In genomic region chr11:87763988-87764876, GRCm38 (mm10) we compare ENCODE assay signal across 8 mouse cellular contexts. TPM values are rescaled to one million over a fixed set of nuclear protein-coding genes. Genes with fewer than 3 reads are reported as not detected.
DNase-seq lines count a peak whose midpoint lies in the region; ATAC-seq and TF ChIP-seq lines count a peak whose summit lies in the region.

No protein-coding gene starts in this region.

- peak overlapping the region; percentile 51 for H3K4me3 ChIP-seq in heart, embryonic 12.5 days
- H3K4me3 ChIP-seq in MEL (ENCODE audit: control insufficient read depth in 1 of 2, insufficient read depth in 1 of 2, low read depth in 2 of 2, low read length in 2 of 2) = no peak overlapping the region
- peak overlapping the region; percentile 73 for H3K4me3 ChIP-seq in hindbrain, postnatal 0 days (ENCODE audit: low read length)
- H3K4me3 ChIP-seq in limb, embryonic 12.5 days (replicated peaks) = peak overlapping the region; percentile 55
- H3K4me3 ChIP-seq in neural tube, embryonic 12.5 days = peak overlapping the region; percentile 64

- DNase-seq in heart, postnatal 4 days = no peak
- no peak for DNase-seq in MEL (ENCODE audit: low read depth, low spot score)
- DNase-seq in embryo, embryonic 10 days (ENCODE audit: low spot score) = peak; percentile 20
- DNase-seq in hindbrain, postnatal 0 days (ENCODE audit: low spot score) = peak; percentile 58

- no peaks in the 10 kb centered on the region for H3K9me3 ChIP-seq in heart, embryonic 12.5 days (replicated peaks)
- H3K9me3 ChIP-seq in MEL (replicated peaks; ENCODE audit: insufficient read depth, low read length) = no peaks in the 10 kb centered on the region
- H3K9me3 ChIP-seq in hindbrain, postnatal 0 days (ENCODE audit: low read length) = no peaks in the 10 kb centered on the region
- no peaks in the 10 kb centered on the region for H3K9me3 ChIP-seq in limb, embryonic 12.5 days
- no peaks in the 10 kb centered on the region for H3K9me3 ChIP-seq in neural tube, embryonic 12.5 days

- H3K36me3 ChIP-seq in heart, embryonic 12.5 days = no peaks in the 10 kb centered on the region
- H3K36me3 ChIP-seq in MEL (ENCODE audit: control insufficient read depth in 1 of 2, insufficient read depth in 2 of 2, low read length in 2 of 2) = no peaks in the 10 kb centered on the region
- H3K36me3 ChIP-seq in hindbrain, postnatal 0 days (ENCODE audit: insufficient read depth, low read length) = peaks cover 10% of the 10 kb centered on the region
- H3K36me3 ChIP-seq in limb, embryonic 12.5 days = no peaks in the 10 kb centered on the region
- no peaks in the 10 kb centered on the region for H3K36me3 ChIP-seq in neural tube, embryonic 12.5 days

- TF ChIP-seq POLR2A in MEL (IDR thresholded peaks at IDR 0.05; ENCODE audit: control insufficient read depth in 1 of 2, insufficient read depth in 1 of 2, low read depth in 1 of 2, low read length in 2 of 2, poor library complexity in 1 of 2) = no peak

- no peak overlapping the region for H3K27ac ChIP-seq in heart, embryonic 12.5 days (ENCODE audit: poor library complexity, severe bottlenecking)
- H3K27ac ChIP-seq in MEL (ENCODE audit: control insufficient read depth, low read depth, low read length) = no peak overlapping the region
- H3K27ac ChIP-seq in hindbrain, postnatal 0 days = peak overlapping the region; percentile 74
- H3K27ac ChIP-seq in limb, embryonic 12.5 days = no peak overlapping the region
- H3K27ac ChIP-seq in neural tube, embryonic 12.5 days = no peak overlapping the region

- H3K4me1 ChIP-seq in heart, embryonic 12.5 days (replicated peaks) = peaks cover 16% of the 10 kb centered on the region
- H3K4me1 ChIP-seq in MEL (ENCODE audit: control insufficient read depth in 1 of 2, insufficient read depth in 2 of 2, low read length in 2 of 2) = no peaks in the 10 kb centered on the region; a peak in 1 of 4 replicates
- H3K4me1 ChIP-seq in hindbrain, postnatal 0 days (ENCODE audit: insufficient read depth, low read length) = peaks cover 9% of the 10 kb centered on the region; the same call in 1 of the 2 replicates
- H3K4me1 ChIP-seq in limb, embryonic 12.5 days (replicated peaks) = peaks cover 22% of the 10 kb centered on the region
- H3K4me1 ChIP-seq in neural tube, embryonic 12.5 days = peaks cover 42% of the 10 kb centered on the region

- TF ChIP-seq CTCF in MEL (IDR thresholded peaks at IDR 0.05 in 2 of 3, conservative IDR thresholded peaks at IDR 0.05 in 1 of 3; ENCODE audit: control insufficient read depth in 1 of 3, insufficient read depth in 1 of 3, low read depth in 2 of 3, low read length in 3 of 3, poor library complexity in 1 of 3, severe bottlenecking in 1 of 3) = no peak
- TF ChIP-seq CTCF in hindbrain, postnatal 0 days (IDR thresholded peaks at IDR 0.05; ENCODE audit: low read depth) = no peak

- H3K4me2 ChIP-seq in heart, embryonic 12.5 days = peak overlapping the region; percentile 87
- peak overlapping the region; percentile 99 for H3K4me2 ChIP-seq in hindbrain, postnatal 0 days (ENCODE audit: low read depth, low read length)
- peak overlapping the region; percentile 98 for H3K4me2 ChIP-seq in limb, embryonic 12.5 days
- peak overlapping the region; percentile 96 for H3K4me2 ChIP-seq in neural tube, embryonic 12.5 days (replicated peaks)

- no peak for TF ChIP-seq RAD21 in MEL (IDR thresholded peaks at IDR 0.05; ENCODE audit: low read depth, low read length)

- 1% methylated on average over 65 of the region's 65 CpGs for WGBS in heart, embryonic 12.5 days
- under 1% methylated on average over 61 of the region's 65 CpGs for WGBS in hindbrain, postnatal 0 days
- WGBS in limb, embryonic 12.5 days = under 1% methylated on average over 65 of the region's 65 CpGs
- under 1% methylated on average over 65 of the region's 65 CpGs for WGBS in neural tube, embryonic 12.5 days

- no peak for TF ChIP-seq EP300 in MEL (IDR thresholded peaks at IDR 0.05; ENCODE audit: low read depth in 1 of 2, low read length in 2 of 2)

- 0 out of 2 replicates have a peak, but pooled peaks have one; percentile 24 for ATAC-seq in heart, embryonic 12.5 days (ENCODE audit: insufficient number of reproducible peaks, low FRiP score)
- peak; percentile 60 for ATAC-seq in hindbrain, postnatal 0 days
- 0 out of 2 replicates have a peak, but pooled peaks have one; percentile 34 for ATAC-seq in limb, embryonic 12.5 days (ENCODE audit: insufficient number of reproducible peaks, insufficient read depth, low FRiP score, low TSS enrichment, low read depth)
- ATAC-seq in neural tube, embryonic 12.5 days (ENCODE audit: low FRiP score, low read depth) = peak; percentile 51
- ATAC-seq in inflammation-experienced regulatory T-cells, adult 6 months = no peak

- no peaks in the 10 kb centered on the region for H3K79me2 ChIP-seq in MEL (ENCODE audit: control insufficient read depth, insufficient read depth, low read length, poor library complexity)

- H3K9ac ChIP-seq in heart, embryonic 12.5 days = peak overlapping the region; percentile 65
- H3K9ac ChIP-seq in MEL (ENCODE audit: control insufficient read depth, low read depth, low read length, poor library complexity, severe bottlenecking) = no peak overlapping the region
- H3K9ac ChIP-seq in hindbrain, postnatal 0 days (replicated peaks; ENCODE audit: low read length) = peak overlapping the region; percentile 66
- peak overlapping the region; percentile 62 for H3K9ac ChIP-seq in limb, embryonic 12.5 days (replicated peaks)
- H3K9ac ChIP-seq in neural tube, embryonic 12.5 days = peak overlapping the region; percentile 70

- peaks cover 94% of the 10 kb centered on the region for H3K27me3 ChIP-seq in heart, embryonic 12.5 days (replicated peaks)
- no peaks in the 10 kb centered on the region for H3K27me3 ChIP-seq in MEL (ENCODE audit: control insufficient read depth in 1 of 2, insufficient read depth in 2 of 2, low read length in 2 of 2)
- H3K27me3 ChIP-seq in hindbrain, postnatal 0 days (ENCODE audit: insufficient read depth, low read length) = no peaks in the 10 kb centered on the region
- peaks cover 92% of the 10 kb centered on the region for H3K27me3 ChIP-seq in limb, embryonic 12.5 days
- peaks cover 70% of the 10 kb centered on the region for H3K27me3 ChIP-seq in neural tube, embryonic 12.5 days (replicated peaks)

TF ChIP-seq in MEL, 35 proteins besides CTCF, POLR2A, EP300 and RAD21:
- TF ChIP-seq POLR2AphosphoS5 (IDR thresholded peaks at IDR 0.05; ENCODE audit: borderline replicate concordance, low read depth, low read length) (peak; percentile 92; the same call in 1 of the 2 replicates), MYB (IDR thresholded peaks at IDR 0.05; ENCODE audit: low read depth, low read length) (no peak), ZNF384 (IDR thresholded peaks at IDR 0.05; ENCODE audit: low read depth, low read length) (no peak), E2F4 (IDR thresholded peaks at IDR 0.05; ENCODE audit: borderline replicate concordance, low read depth, low read length) (no peak)

RNA-seq across cellular contexts. Expression of gene Tspoap1, which starts 3.9 kb away (rescaled TPM):
- 0.21 and 0.78 TPM in 2 replicates for polyA plus RNA-seq in heart, embryonic 12.5 days (2016; fragmentation: Nextera tagmentation; extraction: Ambion mirVana)
- under 1 TPM in 1 of 2 experiments, not detected in 1; 0.07 TPM for total RNA-seq in heart, postnatal 4 days (2021)
- total RNA-seq in MEL (2012; rRNA removed) = 3.7 and 5.2 TPM in 2 replicates
- polyA plus RNA-seq in MEL (2012; ENCODE audit: insufficient read depth in 1 of 2, insufficient read length in 2 of 2, low read depth in 1 of 2, low replicate concordance in 2 of 2, missing spikeins in 1 of 2) = 1 to 10 TPM in 1 of 2 experiments, not detected in 1; 8.6 TPM
- 103 and 137 TPM in 2 replicates for total RNA-seq in hindbrain, postnatal 0 days (2014; rRNA removed)
- 33.2 and 35.6 TPM in 2 replicates for polyA plus RNA-seq in hindbrain, postnatal 0 days (2015; fragmentation: Nextera tagmentation; extraction: Ambion mirVana)
- polyA plus RNA-seq in limb, embryonic 12.5 days (2016; fragmentation: Nextera tagmentation; extraction: Ambion mirVana) = 5.7 and 5.9 TPM in 2 replicates
- polyA plus RNA-seq in neural tube, embryonic 12.5 days (2016; fragmentation: Nextera tagmentation; extraction: Ambion mirVana) = 23.6 and 26.1 TPM in 2 replicates
- 1 to 10 TPM; 1.7 to 3.8 (median 3.4) TPM for polyA plus RNA-seq in inflammation-experienced regulatory T-cells, adult 6 months (2017; shearing (Covaris generic))

RNA-seq across cellular contexts. Expression of gene Supt4a, which starts 26.9 kb away (rescaled TPM):
- 99.6 and 101 TPM in 2 replicates for polyA plus RNA-seq in heart, embryonic 12.5 days (2016; fragmentation: Nextera tagmentation; extraction: Ambion mirVana)
- 10 to 100 TPM; 47.9 to 49.9 TPM for total RNA-seq in heart, postnatal 4 days (2021)
- 301 and 332 TPM in 2 replicates for total RNA-seq in MEL (2012; rRNA removed)
- 100 to 1,000 TPM in 1 of 2 experiments, not detected in 1; 223 TPM for polyA plus RNA-seq in MEL (2012; ENCODE audit: insufficient read depth in 1 of 2, insufficient read length in 2 of 2, low read depth in 1 of 2, low replicate concordance in 2 of 2, missing spikeins in 1 of 2)
- total RNA-seq in hindbrain, postnatal 0 days (2014; rRNA removed) = 60.7 and 63.5 TPM in 2 replicates
- polyA plus RNA-seq in hindbrain, postnatal 0 days (2015; fragmentation: Nextera tagmentation; extraction: Ambion mirVana) = 125 and 135 TPM in 2 replicates
- 167 TPM in 2 replicates for polyA plus RNA-seq in limb, embryonic 12.5 days (2016; fragmentation: Nextera tagmentation; extraction: Ambion mirVana)
- polyA plus RNA-seq in neural tube, embryonic 12.5 days (2016; fragmentation: Nextera tagmentation; extraction: Ambion mirVana) = 149 TPM in 2 replicates
- 100 to 1,000 TPM; 357 to 377 (median 371) TPM for polyA plus RNA-seq in inflammation-experienced regulatory T-cells, adult 6 months (2017; shearing (Covaris generic))

RNA-seq across cellular contexts. Expression of gene Mpo, which starts 29.1 kb away (rescaled TPM):
- 2.8 and 6.7 TPM in 2 replicates for polyA plus RNA-seq in heart, embryonic 12.5 days (2016; fragmentation: Nextera tagmentation; extraction: Ambion mirVana)
- under 1 TPM; 0.14 to 0.33 TPM for total RNA-seq in heart, postnatal 4 days (2021)
- not detected in 2 replicates for total RNA-seq in MEL (2012; rRNA removed)
- polyA plus RNA-seq in MEL (2012; ENCODE audit: insufficient read depth in 1 of 2, insufficient read length in 2 of 2, low read depth in 1 of 2, low replicate concordance in 2 of 2, missing spikeins in 1 of 2) = under 1 TPM in 1 of 2 experiments, not detected in 1; 0.13 TPM
- 0.37 TPM in 1 of 2 replicates, not detected in the other for total RNA-seq in hindbrain, postnatal 0 days (2014; rRNA removed)
- 0.10 and 0.55 TPM in 2 replicates for polyA plus RNA-seq in hindbrain, postnatal 0 days (2015; fragmentation: Nextera tagmentation; extraction: Ambion mirVana)
- 1.7 and 2.6 TPM in 2 replicates for polyA plus RNA-seq in limb, embryonic 12.5 days (2016; fragmentation: Nextera tagmentation; extraction: Ambion mirVana)
- polyA plus RNA-seq in neural tube, embryonic 12.5 days (2016; fragmentation: Nextera tagmentation; extraction: Ambion mirVana) = 2.8 and 3.6 TPM in 2 replicates
- not detected for polyA plus RNA-seq in inflammation-experienced regulatory T-cells, adult 6 months (2017; shearing (Covaris generic))

Comparison
In these comparisons a context has a peak if more than half of its experiments do, and no peak if none do; other contexts are left out.
1. H3K4me3 ChIP-seq: peak in heart, embryonic 12.5 days (single experiment), hindbrain, postnatal 0 days (single experiment), limb, embryonic 12.5 days (single experiment) and neural tube, embryonic 12.5 days (single experiment); none in MEL (0 of 2).
2. DNase-seq: peak in embryo, embryonic 10 days (single experiment) and hindbrain, postnatal 0 days (single experiment); none in heart, postnatal 4 days (single experiment) and MEL (single experiment).
3. Peak in every context shown above with its lines, with median percentiles within 50 percentile points of each other: H3K4me2 ChIP-seq.